Mouse (Mus musculus) liver, adult (tissue): ENCODE measurements around the gene Fhit.

Experiments
- GATA4 ChIP-seq: IDR thresholded peaks from 2 replicates; pipeline ENCODE4 v1.6.1; 2014; ENCODE audit warnings: mild to moderate bottlenecking, low read length; ENCODE audit not compliant: insufficient replicate concordance

Gene Fhit

DNA sequence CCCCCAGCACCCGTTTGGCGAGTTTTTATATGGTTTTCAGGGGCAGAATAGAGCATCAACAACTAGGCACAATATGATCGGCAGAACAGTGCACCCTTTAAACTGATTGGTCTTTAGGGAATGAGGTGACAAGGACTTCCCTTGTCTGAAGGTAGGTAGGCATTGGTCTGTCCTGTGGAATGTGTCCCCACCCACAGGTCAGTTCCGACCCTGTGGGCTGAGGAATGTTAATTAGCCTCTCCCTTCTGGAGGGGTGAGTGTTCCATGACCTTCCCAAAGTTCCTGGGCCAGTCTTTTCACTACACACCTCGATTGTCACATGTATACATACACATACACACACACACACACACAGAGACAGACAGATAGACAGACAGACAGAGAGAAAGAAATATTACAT, 950.7 kb downstream of the Fhit start:
- no peak for TF ChIP-seq GATA4

DNA sequence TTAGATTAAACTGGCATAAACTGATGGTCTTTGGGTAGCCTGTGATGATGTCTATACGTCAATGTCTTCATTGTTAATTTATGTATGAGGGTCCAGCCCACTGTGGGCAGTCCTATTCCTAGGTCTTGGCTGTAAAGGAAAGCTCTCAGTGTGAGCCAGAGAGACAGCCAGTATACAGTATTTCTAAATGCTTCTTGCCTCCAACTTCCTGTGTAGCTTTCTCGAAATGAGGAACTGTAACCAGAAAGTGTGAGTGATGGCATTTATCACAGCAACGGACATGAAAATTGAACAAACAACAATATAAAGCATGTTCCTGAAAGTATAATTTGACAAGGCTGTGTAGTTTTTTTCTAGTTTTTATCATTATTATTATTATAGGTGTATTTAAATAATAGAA, 952.8 kb downstream of the Fhit start:
- no peak for TF ChIP-seq GATA4

DNA sequence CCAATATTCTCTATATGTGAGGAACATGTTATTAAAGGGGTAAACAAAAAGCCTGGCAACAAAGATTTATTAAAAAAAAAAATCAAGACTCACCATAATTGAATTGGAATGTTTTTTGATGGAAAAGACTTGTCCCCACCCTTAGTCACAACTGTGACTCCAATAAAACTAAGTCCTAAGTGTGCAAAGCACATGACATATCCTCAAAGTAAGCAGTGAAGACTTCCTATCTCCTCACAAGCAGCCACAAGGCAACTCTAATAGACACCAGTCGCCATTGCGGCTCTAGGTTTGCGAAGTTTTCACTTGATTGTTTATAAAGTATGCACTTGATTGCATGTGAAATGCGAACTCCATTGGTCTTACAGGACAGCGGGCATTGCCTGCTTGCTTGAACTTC, 956.1 kb downstream of the Fhit start:
- no peak for TF ChIP-seq GATA4

DNA sequence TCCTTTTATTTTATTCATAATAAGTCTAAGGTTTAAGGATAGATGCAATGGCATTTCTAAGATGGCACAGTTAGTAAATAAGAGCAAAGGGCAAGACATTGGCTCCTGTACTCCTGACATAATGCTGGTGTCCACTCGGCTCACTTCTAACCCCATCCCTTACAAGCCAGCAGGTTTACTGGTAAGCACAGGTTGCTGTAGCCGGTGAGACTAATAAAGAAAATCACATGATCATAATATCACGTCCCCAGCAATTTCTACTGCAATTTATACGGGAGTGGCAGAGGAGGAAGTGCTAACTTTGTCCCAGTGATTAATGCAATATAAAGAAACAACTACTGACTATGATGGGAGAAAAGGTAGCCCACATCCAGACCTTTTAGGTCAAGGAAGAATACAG, 956.5 kb downstream of the Fhit start:
- no peak for TF ChIP-seq GATA4

DNA sequence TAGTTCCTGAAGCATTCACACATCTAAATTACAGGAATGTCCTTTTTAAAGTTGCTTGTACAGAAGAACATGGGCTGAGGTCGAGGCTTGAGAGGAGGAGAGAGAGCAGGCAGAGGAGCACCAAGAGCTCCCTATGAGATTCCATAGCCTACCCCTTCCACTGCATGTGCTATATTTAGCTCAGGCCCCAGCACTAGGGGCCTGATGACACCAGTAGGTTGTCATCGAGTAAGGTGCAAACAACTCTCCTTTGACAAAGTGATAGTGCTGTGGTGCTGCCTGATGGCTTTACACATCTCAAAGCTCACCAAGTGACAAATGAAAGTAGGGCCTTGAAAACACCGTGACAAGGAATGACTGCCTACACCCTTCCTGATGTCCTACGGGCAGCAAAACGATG, 967.7 kb downstream of the Fhit start:
- no peak for TF ChIP-seq GATA4

DNA sequence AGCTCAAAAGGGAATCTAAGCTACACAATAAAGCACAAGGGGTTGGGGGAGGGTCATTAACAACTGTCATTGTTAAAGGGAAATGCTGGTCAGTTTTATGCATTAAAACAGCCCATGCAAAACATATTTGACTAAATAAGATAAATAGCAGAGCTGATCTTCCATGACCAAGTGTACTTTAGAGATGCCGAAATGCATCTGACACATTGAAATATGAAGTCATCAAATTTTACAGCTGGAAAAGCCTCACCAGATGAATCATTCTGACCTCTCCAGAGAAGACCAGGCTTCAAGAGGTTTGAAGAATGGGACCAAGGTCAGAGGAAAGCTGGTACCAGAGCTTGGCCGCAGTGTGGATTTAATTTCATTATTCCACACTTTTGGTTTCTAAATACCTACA, 990.1 kb downstream of the Fhit start:
- no peak for TF ChIP-seq GATA4

DNA sequence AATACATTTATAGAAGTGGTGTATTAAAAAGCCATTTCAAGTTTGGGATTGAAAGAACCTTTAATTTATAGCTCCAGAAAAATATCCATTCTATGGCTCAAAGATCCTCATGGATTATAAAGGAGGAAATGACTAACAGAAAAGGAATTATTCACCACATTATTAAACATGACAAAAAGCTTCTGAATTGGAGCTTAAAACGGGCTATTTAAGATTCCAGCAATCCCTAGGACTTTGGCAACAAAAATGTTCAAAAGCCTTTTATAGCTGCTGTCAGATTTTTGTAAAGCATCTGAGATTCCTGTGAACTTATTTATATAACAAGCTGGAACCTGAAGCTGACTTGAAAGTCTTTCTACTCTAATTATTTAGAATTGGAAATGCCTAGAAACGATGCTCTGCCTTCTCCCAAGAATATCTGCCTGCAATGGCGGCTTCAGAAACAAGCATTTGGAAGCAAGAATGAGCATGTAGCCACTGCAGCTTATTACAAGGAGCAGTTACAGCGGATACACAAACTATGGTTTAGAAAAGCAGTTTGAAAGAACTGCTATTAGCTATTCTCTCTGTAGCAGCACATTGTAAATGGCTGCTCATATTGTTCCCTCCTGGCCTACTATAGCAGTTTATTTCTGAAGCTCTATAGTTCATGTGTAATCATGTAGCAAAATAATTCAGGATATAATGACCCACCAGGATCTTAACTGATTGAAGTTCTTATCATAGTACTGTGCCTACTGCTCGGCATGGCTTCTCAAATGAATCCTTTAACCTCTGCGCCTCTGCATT, 995.0 kb downstream of the Fhit start:
- TF ChIP-seq GATA4: no peak

DNA sequence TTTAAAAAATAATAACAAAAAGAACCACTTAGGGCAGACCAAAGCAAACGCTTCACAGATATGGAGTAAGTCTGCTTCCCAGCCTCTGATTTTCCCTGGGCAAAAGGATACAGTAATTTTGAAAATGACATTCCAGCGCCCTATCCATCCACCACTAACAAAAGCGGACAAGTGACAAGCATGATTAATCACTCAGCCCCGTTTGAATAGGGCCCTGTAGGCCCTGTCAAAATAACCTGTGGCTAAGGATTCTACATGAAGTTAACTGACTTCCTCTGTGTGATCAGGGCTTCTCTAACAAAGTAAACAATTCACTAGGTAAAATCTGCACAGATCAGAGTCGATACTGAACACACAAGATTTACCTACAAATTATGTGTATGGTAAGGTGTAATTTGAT, 1012.0 kb downstream of the Fhit start:
- no peak for TF ChIP-seq GATA4

DNA sequence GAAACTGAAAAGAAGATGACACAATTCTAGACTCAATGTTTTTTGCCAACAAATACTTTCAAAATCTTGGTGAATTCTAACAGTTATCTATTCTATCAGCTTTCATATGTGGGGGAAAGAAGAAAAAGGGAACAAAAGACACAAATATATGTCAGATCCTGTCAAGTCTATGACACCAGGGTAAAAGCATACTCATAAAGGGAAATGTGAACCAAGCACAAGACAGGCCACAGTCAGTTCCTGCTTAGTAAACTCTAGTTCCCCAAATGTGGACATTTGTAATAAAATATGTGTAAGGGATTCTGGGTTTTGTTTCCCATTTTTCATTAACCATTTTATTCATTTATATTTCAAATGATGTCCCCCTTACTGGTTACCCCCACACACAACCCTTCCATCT, 1022.5 kb downstream of the Fhit start:
- TF ChIP-seq GATA4: no peak

DNA sequence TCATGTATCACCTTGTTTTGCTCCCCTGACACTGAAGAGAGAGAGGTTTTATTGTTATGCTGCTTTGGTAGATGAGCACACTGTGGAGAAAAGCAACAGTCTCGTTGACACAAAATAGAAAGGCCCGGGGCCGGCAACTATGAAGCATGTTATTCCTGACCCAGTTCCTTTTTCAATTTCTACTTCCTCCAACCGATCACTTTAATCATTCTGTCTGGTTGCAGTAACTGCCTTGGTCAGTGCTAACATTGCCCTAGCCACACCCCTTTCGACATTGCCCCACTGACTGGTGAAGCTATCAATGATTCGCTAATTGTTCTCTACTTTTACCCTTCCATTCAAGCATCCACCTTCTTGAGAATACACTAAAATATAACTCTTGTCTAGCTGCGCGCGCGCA, 1028.0 kb downstream of the Fhit start:
- TF ChIP-seq GATA4: no peak

DNA sequence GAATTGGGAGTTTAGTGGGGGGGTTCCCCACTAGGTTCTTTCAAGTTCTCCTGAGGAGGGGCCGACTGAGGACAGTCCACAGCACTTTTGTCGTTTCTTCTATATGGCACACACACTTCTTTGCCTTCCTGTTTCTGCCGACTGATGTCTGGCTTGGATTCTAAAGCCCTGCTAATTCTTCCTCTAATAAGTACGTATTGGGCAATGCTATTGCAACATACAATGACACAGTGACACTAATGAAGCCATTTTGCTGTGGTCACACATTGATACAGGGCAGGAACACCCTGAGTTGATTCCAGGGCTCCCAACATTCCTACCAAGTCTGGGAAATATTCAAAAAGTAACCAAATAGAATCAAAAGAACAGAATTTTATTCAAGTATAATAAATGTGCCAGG, 1032.2 kb downstream of the Fhit start:
- TF ChIP-seq GATA4: no peak

DNA sequence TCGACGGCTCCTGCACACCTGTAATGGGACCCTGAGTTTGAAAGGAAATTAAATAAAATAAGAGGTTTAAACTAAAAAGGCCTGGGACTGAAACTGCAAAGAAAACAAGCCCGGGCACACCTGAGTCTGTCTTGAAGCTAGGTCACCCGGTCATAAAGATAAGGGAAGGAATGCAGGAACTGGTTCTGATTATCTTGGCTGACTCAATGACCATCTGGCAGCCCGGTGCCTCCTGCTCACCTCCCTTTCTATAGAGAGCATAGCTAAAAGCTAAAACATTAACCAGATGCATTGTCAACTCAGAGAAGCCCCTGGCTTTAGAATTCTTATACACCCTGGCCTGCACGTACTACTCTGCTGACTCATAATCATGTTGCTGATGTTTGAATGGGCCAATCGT, 1032.7 kb downstream of the Fhit start:
- TF ChIP-seq GATA4: no peak

DNA sequence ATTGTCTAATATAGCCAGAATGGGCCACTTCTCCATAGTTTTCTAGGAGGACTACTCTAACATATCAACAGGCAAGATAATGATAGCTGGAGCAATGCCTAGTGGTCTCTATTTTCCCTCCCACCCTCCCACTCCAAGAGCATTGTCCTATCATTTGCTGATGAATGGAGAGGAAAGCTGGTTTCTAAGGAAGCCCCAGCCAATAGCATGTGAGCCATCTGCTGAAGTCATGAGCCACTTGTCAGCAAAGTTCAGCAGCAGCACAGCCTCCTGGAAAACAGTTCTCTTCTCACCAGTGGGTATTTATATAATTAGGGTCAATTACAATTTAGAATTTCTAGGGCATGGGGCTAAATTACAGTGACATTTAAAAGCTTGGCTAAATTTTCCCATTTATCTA, 1035.3 kb downstream of the Fhit start:
- no peak for TF ChIP-seq GATA4

DNA sequence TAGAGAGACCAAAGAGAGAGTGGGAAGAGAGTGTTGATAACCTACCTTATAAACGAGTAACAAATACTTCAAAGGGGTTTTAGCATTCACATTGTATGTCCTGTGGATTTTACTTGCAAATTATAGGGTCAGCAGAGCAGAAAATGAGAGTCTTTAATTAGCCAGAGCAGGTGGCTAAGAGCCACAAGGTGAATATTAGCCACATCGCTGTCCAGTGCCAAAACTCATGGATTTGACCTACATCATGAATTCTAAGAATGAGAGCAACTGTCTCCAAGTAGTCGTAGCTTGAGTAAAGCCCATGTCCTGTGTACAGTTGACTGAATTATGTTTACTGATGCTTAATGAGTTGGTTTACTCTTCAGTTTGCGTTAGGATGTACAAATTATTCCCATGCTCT, 1039.7 kb downstream of the Fhit start:
- no peak for TF ChIP-seq GATA4

DNA sequence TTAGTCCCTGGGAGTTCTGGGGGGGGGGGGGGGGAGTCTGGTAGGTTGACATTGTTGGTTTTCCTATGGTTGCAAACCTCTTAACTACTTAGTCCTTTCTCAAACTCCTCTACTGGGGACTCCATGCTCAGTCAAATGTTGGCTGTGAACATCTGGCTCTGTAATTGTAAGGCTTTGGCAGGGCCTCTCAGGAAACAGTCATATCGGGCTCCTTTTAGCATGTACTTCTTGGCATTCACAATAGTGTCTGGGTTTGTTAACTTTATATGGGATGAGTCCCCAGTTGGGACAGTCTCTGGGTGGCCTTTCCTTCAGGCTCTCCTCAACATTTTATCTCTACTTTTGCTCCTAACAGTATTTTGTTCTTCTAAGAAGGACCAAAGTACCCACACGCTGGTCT, 1065.6 kb downstream of the Fhit start:
- TF ChIP-seq GATA4: no peak

DNA sequence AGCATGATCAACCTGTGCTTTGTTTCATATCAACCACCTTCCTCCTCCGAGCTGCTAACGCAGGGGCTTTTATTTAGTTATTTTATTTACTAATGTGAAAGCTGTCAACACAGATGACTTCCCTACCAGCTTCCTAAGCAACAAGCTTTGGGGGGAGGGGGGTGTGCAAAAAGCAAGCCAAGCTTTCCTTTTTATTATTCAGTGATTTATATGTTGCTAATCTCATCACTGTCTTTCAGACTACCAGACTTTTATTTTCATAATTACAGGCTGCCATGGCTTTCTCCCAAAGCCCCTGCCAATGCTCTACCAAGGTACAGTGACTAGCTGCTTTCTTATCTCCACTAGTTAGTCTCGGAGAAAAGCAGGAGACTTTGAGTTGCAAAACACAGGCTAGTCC, 1082.8 kb downstream of the Fhit start:
- TF ChIP-seq GATA4: no peak

DNA sequence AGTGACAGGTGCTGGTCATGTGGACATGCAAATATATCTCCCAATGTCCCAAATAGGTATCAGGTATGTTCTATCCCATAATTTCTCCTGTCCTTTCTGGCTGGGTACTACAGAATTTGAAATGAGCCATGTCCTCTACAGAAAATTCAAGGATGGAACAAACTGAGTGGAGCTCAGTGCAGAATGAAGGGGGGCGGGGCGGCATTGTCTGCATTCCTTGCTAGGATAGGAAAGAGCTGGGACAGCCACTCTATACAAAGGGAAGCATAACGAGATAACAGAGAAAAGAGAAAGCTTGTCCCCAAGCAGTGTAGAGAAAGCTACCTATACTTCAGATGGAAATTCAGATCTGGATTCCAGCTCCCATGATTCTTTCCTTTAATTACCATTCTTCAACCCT, 1111.9 kb downstream of the Fhit start:
- no peak for TF ChIP-seq GATA4

DNA sequence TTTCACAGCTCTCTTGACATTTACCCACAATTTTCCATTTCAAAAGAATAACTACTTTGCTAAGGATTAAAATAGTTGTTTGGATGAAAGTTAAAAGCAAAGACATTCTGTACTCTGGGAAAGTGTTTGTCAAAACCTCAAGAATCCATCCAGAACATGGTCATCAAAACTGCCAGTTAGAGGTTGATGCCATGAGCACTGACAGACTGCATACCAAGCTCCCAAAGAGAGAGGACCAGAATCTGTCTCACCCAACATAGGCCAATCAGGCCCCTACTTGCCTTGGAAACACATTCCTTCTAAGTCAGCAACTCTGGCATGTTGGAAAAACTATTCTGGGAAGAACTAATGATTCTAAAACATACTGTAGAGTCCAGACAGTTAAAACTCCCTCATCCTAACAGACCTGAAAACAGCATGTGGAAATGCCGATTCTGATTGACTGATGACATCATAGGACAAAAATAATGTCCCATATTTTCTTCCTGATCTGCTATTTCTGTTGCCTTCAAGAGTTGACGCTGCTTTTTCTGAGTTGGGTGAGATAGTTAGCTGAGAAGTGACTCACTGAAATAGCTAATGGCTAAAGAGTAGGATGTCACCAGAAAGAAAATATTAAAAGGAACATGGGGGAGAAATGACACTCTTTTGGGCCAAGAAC, 1114.6 kb downstream of the Fhit start:
- TF ChIP-seq GATA4: no peak
